Mouse (Mus musculus) urinary bladder, postnatal 14 days (tissue): ENCODE measurements at regions not wholly inside any gene's neighbourhood (a gene's known extent, or its start where the extent isn't known, plus 50 kb on each side); places are given as distances from the start of the nearest gene placed in this dataset.

Experiments used
- DNase-seq: peaks from one replicate; pipeline ENCODE4 v3.0.0; 2021; ENCODE audit warnings: low spot score

DNA sequence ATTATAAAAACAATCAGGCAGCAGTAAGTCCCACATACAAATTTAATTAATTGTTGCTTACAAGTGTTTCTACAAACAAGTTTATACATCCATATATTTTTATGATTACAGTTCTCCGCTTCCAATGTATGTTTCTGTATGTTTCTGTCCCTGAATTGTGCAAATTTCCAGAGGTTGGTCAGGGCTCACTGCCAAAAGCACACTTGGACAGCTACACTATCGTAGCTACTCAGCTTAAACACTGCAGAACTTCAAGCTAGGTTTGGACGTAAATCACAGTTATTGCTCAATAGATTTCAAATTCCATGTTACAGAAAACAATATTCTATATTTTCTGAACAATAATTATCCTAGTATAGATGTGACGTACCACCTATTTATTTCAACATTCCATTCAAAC is 646.8 kb upstream of the Cited2 start:
- no peak for DNase-seq

DNA sequence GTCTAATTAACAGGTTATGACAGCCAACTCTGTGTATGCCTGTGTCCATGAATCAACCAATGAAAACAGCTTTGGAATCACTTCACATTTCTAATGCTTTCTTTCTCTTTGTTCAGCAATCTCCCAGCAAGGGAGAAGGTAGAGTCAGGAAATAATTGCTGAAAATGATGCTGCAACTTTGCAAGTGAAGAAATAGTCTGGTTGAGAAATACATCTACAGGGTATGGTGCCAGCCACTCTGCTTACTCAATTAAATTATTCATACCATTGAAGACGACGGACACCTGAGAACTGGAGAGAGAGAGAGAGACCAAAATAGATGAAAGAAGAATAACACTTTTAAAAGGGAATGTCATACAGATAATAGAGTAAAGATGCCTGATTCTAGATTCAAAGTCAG is 645.4 kb upstream of the Cited2 start:
- no peak for DNase-seq

DNA sequence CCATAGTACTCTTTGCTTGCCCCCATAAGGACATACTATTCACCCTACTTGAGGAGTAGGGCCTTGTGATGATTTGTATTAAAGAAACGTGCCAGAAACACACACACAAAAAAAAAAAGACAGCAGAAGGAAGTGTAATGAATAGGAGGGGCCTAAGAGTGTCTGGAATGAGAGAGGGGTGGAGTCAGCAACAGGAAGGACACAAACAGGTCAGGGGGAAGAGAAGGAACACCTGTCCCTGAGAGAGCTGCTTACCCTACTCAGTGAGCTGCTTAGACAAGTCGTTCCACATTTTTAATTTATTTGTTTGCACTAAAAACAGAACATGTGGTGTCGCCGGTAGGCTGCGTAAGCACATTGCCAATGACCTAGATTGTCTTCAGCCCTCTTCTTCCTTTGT is 642.2 kb upstream of the Cited2 start:
- no peak for DNase-seq

DNA sequence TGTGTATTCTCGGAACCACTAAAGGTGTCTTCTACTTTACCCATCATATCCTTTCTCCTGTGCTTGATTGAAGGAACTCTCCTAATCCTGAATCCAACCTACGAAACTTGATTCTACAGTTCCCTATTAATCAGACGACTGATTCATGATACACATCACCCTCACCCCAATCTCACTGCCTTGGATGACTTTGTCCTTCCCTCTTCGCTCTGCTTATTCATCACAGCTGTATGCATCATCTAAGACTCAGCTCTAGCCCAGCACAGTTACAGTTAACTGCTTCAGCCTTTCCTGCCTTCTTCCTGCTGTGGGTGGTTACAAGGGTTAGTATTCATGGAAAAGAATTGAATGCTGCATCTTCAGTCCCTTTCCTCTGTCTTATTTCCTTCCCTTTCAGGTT is 640.1 kb upstream of the Cited2 start:
- DNase-seq, result no peak

DNA sequence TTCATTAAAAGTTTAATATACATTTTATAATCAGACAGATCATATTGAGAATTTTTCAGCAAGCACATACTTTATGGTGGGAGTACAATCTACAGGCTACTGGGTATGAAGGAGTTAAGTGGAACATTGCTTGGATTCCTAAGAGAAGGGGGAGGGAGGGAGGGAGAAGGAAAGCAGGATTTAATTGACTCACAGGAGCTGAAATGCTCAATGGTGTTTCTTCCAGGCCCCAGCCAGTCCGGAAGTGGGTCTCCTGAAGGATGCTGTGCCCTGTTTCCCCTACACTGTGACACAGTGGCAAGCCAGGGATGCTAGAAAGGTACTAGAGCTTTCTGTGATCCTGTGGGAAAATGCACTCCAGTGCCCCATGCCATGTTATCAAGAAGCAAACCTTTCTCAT is 621.0 kb upstream of the Cited2 start:
- no peak for DNase-seq

DNA sequence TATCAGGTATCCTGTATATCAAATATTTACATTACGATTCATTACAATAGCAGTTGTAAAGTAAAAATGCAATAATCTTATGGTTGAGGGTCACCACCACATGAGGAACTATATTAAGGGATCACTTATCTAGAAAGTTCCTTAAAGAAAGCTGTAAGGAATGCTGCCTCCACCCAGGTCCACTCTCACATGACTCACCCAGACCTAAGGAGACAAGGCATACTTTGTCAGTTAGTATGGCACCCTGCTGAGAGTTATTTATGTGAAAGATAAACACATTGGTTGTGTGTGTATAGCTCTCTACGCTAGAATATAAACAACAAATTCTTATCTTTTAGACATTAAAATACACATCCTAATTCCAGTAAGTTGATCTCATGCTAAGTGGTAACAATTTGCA is 619.6 kb upstream of the Cited2 start:
- no peak for DNase-seq

DNA sequence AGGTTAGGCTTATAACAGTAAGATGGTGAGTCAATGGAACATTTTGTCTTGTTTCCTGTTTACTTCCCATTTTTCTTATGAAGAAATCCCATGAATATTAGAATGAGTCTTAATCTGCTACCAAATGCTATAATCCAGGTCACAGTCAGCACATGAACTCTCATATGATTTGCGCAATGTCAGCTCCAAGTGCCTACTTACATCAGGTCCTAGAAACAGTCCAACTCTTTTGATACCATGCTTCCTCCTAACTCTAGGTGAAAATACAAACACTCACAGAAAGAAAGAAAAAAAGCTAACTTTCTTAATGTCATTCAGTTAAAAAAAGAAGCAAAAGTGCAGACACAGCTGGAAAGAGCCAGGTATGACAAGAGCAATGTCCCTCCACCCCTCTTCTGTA is 616.2 kb upstream of the Cited2 start:
- DNase-seq, result no peak

DNA sequence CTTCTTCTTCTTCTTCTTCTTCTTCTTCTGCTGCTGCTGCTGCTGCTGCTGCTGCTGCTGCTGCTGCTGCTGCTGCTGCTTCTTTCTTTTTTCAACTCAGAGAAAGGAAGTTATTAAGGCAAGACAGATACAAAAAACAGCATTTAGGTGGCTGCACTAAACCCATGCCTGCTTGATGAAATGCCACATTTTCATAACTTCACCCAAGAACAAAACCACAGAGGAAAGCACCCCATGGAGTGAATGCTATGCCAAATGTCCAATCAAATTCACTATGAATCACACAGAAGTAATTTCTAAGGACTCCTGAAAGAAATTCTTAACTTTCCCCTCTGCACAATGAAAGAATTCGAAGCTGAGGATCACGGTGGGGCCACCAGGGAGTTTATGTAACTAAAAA is 611.9 kb upstream of the Cited2 start:
- no peak for DNase-seq

DNA sequence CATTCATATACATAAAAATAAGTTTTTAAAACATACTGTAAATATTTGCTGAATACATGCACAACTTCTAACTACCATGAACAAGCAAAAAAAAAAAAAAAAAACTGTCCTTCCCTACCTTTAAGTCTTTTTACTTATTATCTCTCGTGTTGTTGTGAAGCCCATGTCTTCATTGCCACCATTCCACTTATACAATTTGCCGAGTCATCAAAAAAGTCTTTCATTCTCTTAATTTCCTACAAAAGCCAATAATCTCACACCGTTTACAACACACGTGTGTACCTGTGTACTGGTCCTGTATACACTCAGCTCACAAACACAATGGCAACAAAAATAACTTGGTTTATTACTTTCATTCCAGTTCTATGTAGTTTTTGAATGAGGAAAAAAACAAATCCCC is 608.2 kb upstream of the Cited2 start:
- no peak for DNase-seq

DNA sequence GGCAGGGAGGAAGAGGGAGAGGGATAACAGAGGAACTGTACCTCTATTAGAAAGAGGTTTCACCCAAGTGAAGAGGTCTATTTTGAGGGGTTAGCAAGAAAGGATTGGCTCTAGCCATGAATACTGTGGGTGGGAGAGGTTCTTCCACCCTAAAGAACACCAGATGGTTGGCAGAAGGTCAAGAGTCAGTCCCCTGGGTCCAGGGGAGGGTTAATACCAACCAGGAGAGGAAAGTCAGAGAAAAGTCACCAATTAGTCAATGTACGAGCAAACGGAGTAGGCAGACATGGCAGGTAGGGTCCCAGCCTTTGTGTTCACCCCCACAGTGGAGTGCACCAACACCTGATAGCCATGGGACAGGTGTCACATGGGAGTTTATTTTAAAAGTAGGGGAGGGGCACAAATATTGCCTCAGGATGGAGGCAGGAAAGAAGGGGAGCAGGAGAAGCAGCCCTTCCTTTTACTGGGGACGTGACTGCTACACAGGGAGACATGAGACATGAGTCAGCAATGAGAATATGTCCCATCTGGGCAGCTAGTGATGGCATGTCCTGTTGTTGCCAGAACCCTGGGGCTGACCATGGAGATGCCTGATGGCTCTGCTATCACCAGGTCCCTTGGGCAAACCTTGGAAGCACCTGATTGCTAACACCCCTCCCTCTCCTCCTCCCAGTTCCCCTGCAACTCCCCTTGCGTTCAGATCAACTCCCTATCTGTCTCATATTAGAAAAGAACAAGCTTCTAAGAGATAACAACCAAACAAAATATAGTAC is 593.4 kb upstream of the Cited2 start:
- DNase-seq, result no peak

DNA sequence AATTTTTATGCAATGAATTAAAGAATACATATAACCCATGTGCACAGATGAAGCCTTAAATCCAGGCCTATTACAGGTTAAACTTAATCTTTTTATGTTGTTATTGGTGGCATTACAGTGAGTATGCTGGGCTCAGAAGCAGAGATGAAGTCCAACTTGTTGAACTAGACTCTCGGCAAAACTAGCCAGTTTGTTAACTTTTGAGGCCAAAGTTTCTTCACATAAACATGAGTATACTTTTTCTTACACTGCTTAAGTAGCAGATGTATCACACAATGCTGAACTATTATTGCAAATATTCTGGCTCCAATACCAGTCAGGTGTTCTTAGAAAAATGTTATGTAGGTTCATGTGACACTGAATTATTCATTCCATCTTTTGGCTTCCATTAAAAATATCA is 592.4 kb upstream of the Cited2 start:
- DNase-seq, result no peak

DNA sequence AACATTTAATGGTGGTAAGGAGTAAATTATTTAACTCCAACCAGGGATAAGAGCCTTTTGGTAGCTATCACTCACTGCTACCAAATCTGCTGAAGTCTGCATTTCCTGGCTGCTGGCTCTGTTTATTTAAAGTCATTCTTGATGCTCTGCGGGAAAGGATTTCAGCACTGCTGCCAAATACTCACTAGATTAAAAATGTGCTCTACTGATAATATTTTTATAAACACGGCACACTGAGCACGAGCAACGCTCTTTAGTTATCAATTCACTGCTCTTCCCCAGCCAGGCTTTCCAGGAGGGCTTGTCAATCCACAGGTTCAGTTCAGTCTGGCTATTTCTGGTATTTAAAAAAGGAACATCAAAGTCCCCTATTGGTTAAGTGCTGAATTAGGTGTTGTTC is 591.3 kb upstream of the Cited2 start:
- DNase-seq, result no peak

DNA sequence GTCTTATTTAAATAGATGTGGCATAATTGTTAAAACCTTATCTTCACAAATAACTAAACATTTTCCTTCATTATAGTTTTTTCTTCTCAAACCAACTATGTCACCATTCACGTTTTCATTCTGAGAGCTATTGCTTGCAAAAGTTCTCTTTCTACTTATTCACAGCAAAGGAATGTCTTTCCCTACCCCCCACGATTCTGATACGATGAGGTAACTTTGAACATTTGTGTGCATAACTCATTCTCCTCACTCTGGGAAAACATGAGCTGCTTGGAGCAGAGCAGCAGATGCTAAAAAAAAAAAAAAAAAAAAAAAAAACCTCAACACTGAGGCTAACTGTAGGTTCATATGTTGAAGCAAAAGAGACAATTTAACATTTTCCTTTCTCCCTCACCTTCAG is 547.6 kb upstream of the Cited2 start:
- no peak for DNase-seq

DNA sequence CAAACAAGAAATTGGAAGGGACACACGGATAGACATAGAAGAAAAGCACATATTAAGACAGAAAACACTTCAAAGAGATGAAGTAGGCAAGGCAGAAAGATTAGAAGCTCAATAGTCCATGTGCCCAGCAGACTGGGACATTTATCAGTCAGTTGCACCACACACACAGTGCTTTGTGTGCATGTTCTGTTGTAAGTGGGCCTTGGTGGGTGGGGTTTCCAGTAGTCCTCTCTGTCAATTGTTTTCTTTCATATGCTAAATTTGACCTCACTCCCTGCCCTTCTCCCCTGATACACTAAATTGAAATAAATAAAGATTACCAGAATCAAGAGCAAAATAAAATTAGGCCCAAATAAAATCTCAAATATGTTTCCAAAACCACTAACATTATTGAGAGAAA is 546.0 kb upstream of the Cited2 start:
- DNase-seq, result no peak

DNA sequence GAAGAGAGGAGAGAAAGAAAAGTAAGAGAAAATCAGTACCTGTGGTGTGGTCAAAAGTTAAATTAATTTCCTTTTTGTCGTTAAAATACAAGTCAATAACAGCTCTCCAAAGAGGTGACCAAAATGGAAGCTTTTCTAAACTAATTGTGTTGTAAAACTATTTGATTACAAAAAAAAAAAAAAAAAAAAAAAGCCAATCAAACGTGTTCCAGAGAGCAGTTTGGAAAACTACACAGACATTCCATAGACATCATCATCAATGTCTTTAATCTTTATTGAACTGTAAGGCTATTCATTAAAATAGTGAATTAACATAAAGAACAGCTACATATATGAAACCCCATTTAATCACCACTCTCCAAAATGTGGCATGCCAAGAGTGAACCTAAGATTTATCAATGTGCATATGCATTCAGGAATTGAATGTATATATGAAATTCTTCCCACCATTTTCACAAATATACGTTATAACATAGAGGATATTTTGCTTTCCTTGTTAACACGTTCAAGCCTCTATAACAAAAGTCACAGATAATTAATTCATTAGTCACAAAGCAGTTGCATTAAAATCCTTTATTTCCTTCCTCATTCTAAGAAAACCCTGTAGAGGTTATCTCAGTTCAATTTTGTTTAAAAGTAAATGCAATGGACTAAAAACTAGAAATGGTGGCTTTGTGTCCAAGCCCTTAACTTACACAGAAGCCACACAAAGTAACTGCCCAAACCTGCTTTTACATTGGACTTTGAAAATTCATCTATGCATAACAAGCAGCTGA is 545.3 kb upstream of the Cited2 start:
- DNase-seq, result no peak

DNA sequence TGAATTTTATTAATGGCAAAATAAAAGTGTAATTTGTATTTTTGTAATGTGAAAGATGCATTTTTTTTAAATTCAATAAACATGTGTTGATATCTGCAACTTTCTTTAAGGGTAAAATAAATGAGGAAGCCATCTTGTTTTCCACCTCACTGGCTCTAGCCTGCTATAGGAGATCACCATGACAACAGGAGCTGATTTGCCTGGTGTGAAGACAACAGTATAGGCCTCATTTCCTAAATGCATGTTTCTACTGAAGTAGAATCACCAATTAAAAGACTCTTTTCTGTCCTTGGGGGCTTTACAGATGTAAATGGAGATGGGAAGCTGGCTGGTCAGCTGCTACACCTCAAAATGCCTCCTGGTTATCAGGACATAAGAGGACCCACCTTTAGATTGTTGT is 544.4 kb upstream of the Cited2 start:
- no peak for DNase-seq

DNA sequence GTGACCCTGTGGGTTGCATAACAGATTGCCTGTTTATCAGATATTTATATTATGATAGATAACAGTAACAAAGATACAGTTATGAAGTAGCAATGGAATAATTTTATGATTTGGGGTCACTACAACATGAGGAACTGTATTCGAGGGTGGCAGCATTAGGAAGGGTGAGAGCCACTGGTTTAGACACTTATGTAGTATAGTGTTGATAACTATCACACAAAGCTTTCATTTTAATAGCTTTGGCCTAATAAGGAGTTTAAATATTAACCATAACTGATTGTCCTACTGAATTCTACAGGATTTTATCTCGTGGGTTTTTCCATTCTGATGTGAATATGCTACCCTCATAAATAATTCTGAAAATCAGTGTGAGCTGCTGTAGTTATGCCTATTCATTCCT is 538.6 kb upstream of the Cited2 start:
- DNase-seq, result no peak

DNA sequence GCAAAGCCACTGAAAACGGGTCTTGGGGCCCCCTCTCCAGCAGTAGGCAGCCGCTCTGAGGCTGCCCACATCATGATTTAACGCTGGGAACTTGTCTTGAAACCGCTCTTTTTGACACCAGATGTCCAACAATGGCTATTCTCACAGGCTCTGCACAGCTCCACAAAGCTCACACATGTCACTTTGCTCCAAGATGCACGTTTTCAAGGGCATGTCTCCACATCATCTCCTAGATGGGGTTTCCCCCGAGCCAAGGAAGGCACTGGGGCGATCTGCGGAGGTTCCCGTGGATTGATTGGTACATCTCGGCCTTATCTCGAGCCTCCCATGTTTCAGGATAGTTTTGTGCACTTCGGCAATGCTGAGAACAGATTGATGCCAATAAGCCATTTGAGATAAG is 526.8 kb upstream of the Cited2 start:
- no peak for DNase-seq

DNA sequence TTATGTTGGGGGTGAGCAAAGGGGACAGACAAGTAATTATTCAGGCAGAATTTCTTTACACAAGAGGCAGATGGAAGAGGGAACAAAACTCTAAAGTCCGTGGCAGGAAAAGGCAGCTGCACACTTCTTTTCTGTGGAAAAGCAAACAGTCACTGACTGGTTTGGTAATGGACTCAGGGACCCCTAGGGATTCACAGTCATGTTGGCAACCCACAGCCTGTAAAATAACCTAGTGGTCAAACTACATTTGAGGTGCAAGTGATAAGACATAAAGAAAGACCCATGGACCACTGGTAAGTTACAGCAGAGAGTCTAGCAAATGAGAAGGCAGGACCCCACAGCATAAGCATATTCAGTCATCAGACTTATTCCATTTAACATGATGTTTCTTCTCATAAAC is 526.4 kb upstream of the Cited2 start:
- DNase-seq, result no peak

DNA sequence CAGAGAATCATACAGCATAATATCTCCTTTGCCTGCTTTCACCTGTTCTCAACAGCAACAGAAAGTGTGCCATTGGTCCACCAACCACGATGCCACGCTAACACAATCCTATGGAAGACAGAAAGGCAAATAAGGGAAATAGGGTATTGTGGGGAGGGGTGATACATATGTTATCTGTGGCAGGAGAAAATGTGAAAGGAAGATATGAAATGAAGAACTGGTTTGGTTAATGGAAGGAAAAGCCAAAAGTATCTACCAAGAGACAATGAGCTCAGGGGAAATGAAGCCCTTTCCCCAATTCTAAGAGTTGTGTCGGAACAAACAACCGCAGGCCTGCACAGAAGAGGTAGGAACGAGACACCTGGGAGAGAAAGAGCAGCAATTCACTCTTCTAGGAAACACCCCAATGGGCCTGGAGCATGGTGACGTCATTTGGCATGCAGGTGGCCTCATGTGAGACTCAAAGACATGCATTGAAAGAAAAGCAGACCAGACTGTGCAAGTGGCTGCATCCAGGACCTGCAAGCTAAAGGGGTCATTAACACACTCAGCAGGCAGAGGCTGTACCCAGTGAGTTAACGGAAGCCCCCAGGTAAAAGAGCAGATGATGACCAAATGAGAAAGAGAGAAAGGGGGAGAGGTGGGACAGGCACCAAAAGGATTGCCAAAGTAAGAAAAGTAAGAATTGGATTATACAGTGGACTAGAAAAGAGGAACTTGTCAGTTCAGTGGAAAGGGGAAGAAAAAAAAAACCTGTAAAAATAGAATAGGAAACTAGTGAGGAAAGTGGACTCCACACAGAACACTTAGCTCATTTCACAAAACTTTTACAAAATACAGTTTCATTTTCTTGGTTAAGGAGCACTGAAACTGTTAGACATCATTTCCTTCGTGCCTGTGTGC is 522.2 kb upstream of the Cited2 start:
- no peak for DNase-seq

DNA sequence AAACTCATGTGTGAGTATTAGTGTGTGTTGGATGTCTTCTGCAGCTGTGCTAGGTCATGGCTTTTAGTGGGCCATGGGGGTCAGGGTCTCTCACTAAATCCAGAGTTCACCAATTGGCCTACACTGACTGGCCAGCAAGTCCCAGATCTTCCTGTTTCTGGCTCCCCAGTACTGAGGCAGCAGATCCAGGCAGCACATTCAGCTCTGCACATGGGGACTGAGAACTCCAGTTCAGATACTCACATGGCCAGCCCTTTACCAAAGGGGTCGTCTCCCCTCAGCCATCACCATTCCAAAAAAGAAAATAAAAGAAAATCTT is 521.6 kb upstream of the Cited2 start:
- DNase-seq, result no peak

DNA sequence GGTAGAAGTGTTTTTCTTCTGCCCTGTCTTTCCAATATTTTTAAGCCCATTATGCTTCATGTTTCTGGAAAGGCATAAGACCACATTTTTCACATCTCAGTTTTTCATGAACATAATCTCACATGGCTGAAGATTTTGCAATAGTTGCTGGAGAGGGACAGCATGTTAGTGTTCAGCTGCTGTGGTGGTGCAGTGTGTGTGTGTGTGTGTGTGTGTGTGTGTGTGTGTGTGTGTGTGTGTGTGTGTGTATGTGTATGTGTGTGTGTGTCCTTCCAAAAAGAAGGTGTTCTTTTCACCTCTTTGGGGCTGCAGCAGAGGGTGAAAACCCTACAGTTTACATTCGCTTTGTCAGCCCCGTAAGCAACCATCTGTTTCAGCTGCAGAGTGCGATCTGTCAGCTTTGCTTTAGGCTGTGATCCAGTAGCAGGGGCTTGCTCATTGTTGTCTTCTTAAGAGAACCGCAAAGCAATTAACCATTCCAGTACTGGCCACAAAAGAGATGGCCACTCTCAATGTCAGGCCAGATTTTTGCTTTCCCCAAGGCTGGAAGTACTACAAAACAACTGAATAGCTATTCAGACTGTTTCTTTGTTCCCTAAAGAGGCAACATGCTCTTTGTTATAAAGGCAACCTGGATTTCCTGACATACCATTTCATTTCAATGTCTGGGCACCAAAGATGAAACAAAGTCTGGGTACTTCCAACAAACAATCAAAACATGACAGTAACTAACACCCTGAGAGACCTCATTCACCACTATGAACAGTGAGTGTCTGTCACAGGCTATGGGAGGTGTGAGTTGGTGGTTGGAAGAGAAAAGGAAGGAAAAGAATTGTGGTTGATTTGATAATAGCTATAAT is 520.2 kb upstream of the Cited2 start:
- no peak for DNase-seq
